Mouse (Mus musculus) heart, adult 2 months (tissue): Measurements from ENCODE around the gene Eefsec.

Experiments
- CTCF ChIP-seq: fragments of 200-600 bp; IDR thresholded peaks from 2 replicates; pipeline ENCODE4 v1.8.1; 2022; ENCODE audit warnings: antibody characterized with exemption, mild to moderate bottlenecking, moderate library complexity
- POLR2A ChIP-seq: fragments of 200-500 bp; IDR thresholded peaks from 2 replicates; pipeline ENCODE4 v1.6.1; 2011; ENCODE audit warnings: mild to moderate bottlenecking, low read depth, low read length, control low read depth; ENCODE audit not compliant: insufficient read depth

DNA sequence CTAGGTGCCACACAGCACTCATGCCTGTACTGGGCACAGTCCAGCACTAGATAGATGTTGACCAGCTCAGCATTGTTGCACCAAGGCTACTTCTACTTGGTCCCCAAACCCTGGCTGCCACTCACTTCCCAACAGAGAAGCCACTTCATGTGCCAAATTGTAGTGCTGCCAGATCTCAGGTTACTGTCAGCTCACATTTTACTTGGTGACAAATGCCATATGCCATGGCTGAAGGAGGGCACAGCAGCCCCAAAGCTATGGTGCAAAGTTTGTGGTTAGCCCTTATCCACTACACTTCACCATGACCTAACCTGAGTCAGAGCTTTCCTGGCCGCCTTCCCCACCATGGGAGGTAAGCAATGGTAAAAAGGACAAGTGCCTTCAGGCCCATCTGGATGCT lies 99.6 kb downstream of the Eefsec start:
- no peak for TF ChIP-seq POLR2A
- TF ChIP-seq CTCF, result no peak
